Mouse (Mus musculus) thymus, adult 2 months (tissue): ENCODE data around the gene Ice2.

ENCODE experiments used
- CTCF ChIP-seq: fragments of 200-500 bp; IDR thresholded peaks from 2 replicates; pipeline ENCODE4 v1.5.1; 2012; ENCODE audit warnings: mild to moderate bottlenecking, control low read depth, low read length, moderate library complexity, borderline replicate concordance; ENCODE audit not compliant: control insufficient read depth, poor library complexity, insufficient read depth; ENCODE audit errors: extremely low read depth
- POLR2A ChIP-seq: fragments of 200-500 bp; IDR thresholded peaks from 2 replicates; pipeline ENCODE4 v1.6.1; 2012; ENCODE audit warnings: mild to moderate bottlenecking, low read length, control low read depth, moderate library complexity; ENCODE audit not compliant: control insufficient read depth, poor library complexity, insufficient read depth; ENCODE audit errors: extremely low read depth

GRCm38 (mm10) chr9:69361951-69362445 is 35.7 kb upstream of the Ice2 start:
- TF ChIP-seq CTCF: no peak
- no peak for TF ChIP-seq POLR2A
